Mouse (Mus musculus): ENCODE measurements around the gene Tab1.

- no peak for TF ChIP-seq CTCF (IDR thresholded peaks at IDR 0.05; ENCODE audit: control insufficient read depth, insufficient read depth, insufficient replicate concordance, low read depth, low read length)
- no peak for TF ChIP-seq POLR2A (IDR thresholded peaks at IDR 0.05; ENCODE audit: control insufficient read depth, low read depth, low read length)
Observed at GRCm38 (mm10) chr15:80115866-80116794, 16.8 kb upstream of the Tab1 start.

Data from testis, adult 2 months (tissue).